Mouse (Mus musculus): Measurements from ENCODE around the gene Olfr1423.
"Not testable (repeated sequence)": the region's sequence is repeated elsewhere in the genome, so short reads cannot be mapped to it uniquely, and the experiment has no call there.

The Olfr1423 gene

DNA sequence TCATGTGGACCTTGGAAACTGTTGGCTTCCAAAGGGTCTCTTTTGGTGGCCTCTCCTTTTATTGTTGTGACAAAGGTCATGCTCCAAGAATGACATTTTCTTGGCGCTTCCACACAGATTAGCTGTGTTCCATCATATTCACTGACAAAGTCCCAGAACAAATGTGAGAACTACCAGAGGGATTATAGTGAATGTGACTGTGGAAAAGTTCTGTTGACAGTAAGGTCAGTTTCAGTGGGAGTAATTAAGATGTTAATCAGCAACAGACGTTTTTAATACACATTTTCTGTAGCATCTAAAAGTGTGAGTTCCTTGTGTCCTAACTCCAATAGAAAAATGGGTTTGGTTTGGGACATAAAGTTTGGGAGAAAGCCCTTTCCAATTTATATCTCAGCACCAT is at the start of gene Olfr1423:
Olfr1423 (minus strand) TSS at position 101 of the 400 bp plus-strand sequence.
- no peak for DNase-seq (ENCODE audit: low read depth, low spot score)

GRCm38 (mm10) chr19:12077631-12078030 is 36.5 kb upstream of the Olfr1423 start, which contains the start of gene Olfr1425:
Gene Olfr1425 (minus strand): TSS chr19:12077731.
- DNase-seq (ENCODE audit: low read depth, low spot score) = not testable (repeated sequence)

DNA sequence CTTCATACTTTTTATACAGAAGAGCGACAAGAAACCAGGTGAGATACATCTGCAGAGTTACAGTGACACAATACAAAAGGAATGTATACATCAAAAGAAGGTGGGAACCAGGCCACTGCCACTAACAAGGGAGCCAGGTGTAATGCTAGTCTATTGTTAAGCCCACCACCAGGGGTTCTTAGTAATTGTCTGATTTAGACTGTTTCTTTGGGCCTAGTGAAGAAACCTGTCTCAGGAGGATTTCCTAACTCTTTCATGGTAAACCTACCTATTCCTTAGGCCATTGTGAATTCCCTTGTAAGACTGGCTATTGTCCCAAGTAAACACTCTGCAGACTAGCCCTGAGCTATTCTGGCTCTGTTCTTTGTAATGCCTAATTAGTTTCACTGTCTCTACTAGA is 28.4 kb upstream of the Olfr1423 start:
- DNase-seq (ENCODE audit: low read depth, low spot score) = not testable (repeated sequence)

DNA sequence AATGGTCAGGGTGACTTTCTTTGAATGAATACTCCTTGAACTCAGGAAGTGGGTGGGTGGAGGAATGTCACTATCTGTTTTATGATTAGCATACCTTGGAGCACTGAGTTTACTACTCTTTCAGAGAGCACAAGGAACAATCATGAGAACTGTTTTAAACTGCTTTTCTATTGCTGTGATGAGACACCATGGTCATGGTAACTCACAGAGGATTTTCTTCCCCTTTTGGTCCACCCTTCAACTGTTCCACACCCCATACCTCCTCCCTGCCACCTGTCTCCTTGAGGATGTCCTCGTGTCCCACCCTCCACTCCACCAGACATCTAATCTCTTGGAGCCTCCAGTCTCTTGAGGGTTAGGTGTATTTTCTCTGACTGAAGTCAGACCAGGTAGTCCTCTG is 26.7 kb upstream of the Olfr1423 start:
- DNase-seq (ENCODE audit: low read depth, low spot score) = not testable (repeated sequence)

GRCm38 (mm10) chr19:12062582-12062981 is 21.5 kb upstream of the Olfr1423 start, which contains the start of gene Olfr1424:
Gene Olfr1424 (minus strand): TSS chr19:12062682.
- not testable (repeated sequence) for DNase-seq (ENCODE audit: low read depth, low spot score)

GRCm38 (mm10) chr19:12043163-12043562 is 2.0 kb upstream of the Olfr1423 start:
- DNase-seq (ENCODE audit: low read depth, low spot score) = no peak

DNA sequence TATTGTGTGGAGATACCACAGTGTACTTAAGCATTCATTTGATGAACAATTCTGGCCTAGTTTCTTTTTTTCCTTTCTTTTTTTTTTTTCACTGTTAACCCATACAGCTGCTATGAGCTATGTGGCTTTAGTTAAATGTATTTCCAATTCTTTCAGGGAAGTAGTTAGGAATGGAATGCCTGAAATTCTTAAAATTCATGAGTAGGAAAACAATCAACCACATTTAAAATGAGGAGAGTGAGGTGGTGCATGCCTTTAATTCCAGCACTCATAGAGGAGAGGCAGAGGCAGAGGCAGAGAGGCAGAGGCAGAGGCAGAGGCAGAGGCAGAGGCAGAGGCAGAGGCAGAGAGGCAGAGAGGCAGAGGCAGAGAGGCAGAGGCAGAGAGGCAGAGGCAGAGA is 3.4 kb downstream of the Olfr1423 start:
- DNase-seq (ENCODE audit: low read depth, low spot score) = no peak

DNA sequence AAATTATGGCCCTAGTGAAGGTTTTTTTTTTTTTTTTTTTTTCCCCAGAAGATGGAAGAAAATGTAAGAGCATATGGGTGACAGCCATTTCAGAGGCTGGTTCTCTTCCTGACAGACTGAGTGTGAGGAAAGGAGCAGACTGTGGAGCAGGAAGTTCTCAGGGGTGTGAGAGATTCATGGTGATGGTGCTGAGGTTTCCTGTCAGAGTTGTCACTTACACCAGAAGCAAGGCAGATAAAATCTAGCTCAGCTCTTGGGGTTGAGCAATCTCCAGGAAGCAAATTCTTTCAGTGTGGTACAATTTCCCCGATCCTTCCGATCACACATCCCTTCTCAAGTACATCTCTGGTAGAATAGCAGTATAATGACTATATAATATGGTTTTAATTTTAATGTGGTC is 14.5 kb downstream of the Olfr1423 start:
- no peak for DNase-seq (ENCODE audit: low read depth, low spot score)

GRCm38 (mm10) chr19:12025333-12025732 is 15.8 kb downstream of the Olfr1423 start:
- DNase-seq (ENCODE audit: low read depth, low spot score) = no peak

DNA sequence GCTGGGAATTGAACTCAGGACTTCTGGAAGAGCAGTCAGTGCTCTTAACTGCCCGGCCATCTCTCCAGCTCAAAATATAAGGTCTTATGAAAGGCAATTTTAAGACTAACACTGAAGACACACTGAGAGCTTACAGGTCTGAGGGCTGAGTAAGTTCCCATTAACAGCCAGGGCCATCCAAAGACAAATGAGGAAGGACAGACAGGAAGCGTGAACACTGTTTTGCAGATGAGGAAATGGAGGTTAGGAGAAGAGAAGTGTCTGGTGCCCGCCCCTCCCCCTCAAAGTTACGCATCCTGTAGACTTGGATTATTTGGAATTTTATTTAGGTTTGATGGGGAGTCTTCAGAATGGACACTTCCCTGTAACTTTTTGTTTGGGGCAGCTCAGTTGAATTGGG is 17.0 kb downstream of the Olfr1423 start:
- DNase-seq (ENCODE audit: low read depth, low spot score) = no peak

DNA sequence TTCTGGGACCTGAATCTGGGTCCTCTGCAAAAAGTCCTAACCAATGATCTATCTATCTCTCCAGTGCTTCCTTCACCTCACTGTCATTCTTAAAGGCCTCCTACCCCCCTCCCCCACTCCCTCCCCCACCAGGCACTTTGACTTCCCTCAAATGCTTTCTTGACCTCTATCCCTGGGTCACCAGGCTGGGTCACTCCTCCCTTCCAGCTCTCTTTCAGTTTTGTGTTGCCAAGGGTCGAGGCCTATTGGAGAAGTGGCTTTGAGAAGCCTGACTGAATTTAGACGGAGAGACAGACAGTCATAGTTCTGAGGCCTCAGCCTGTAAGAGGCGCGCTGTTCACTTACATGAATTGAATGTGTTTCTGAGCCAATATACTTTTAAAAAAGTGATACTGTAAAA is 24.9 kb downstream of the Olfr1423 start:
- DNase-seq (ENCODE audit: low read depth, low spot score) = no peak

GRCm38 (mm10) chr19:12015708-12016107 is 25.4 kb downstream of the Olfr1423 start:
- DNase-seq (ENCODE audit: low read depth, low spot score) = no peak

DNA sequence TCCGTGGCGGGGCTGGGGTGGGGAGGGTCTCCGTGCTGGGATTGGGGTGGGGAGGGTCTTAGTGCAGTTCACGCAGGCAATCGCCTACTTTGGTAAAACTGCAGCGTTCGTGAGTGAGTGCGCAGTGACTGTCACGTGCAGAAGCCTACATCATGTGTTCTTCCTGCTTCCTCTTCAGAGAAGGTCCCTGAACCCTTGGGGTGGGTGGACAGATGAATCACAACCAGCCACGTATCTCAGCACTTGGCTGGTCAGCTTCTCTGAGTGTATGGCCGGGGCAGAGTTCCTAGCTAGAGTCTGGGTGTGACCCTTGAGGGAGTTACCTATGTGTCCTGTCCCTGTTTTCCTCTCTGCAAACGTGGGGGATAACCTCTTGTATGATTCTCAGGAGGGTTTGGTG is 27.9 kb downstream of the Olfr1423 start:
- DNase-seq (ENCODE audit: low read depth, low spot score) = no peak

- DNase-seq (ENCODE audit: low read depth, low spot score) = no peak
Measured at GRCm38 (mm10) chr19:12012615-12013014, 28.5 kb downstream of the Olfr1423 start.

GRCm38 (mm10) chr19:12011560-12012556 is 29.3 kb downstream of the Olfr1423 start:
- DNase-seq (ENCODE audit: low read depth, low spot score) = peak; percentile 83

DNA sequence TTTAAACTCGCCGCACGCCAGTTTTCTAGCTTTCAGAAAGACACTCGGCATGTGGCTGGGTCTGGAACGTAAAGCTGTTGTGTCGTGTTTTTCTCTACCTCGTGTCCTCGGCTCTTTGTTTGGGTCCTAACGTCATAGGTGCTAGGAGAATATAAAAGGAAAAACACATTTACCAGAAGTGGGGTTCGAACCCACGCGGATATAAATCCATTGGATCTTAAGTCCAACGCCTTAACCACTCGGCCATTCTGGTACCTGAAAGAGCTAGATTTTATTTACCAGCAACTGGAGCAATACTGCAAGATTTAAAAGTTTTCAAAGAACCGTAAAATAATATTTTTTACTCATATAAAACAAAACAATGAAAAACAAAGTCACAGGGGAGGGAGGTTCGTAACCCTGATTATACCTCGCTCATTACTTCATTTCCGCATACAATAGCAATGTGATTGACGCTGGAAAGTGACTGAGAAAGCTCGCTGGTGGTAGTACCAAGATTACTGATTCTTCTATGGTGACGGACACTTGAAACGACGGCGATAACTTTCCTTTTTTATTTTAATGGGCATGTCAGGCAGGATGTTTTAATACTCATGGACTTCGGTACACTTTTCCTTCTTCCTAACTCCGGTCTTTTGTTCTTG is 30.1 kb downstream of the Olfr1423 start:
- peak; percentile 77 for DNase-seq (ENCODE audit: low read depth, low spot score)

DNA sequence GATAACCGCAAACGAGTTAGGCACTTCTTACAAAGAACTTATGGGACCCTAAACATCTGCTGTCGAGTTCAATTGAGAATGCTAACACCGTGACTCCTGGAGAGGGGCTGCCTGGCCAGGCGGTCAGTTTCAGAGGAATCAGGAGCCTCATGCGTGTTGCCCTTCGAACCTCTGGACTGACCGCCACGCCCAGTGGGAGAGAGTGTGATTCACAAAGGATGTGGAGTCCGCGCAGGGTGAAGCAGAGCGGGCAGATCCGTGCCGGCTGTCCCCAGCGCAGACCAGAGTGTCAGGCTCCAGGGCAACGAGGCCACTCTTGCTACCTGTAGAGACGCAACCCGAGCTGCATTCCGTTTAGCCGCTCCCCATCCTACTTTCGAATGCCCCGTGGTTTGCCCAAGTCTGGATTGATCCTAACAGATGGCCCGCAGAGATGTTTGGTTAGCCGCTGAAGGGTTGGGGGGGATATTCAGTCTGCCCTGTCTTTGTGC is 30.8 kb downstream of the Olfr1423 start:
- no peak for DNase-seq (ENCODE audit: low read depth, low spot score)

- DNase-seq (ENCODE audit: low read depth, low spot score) = peak; percentile 50
Measured at GRCm38 (mm10) chr19:12009501-12010280, 31.4 kb downstream of the Olfr1423 start.

DNA sequence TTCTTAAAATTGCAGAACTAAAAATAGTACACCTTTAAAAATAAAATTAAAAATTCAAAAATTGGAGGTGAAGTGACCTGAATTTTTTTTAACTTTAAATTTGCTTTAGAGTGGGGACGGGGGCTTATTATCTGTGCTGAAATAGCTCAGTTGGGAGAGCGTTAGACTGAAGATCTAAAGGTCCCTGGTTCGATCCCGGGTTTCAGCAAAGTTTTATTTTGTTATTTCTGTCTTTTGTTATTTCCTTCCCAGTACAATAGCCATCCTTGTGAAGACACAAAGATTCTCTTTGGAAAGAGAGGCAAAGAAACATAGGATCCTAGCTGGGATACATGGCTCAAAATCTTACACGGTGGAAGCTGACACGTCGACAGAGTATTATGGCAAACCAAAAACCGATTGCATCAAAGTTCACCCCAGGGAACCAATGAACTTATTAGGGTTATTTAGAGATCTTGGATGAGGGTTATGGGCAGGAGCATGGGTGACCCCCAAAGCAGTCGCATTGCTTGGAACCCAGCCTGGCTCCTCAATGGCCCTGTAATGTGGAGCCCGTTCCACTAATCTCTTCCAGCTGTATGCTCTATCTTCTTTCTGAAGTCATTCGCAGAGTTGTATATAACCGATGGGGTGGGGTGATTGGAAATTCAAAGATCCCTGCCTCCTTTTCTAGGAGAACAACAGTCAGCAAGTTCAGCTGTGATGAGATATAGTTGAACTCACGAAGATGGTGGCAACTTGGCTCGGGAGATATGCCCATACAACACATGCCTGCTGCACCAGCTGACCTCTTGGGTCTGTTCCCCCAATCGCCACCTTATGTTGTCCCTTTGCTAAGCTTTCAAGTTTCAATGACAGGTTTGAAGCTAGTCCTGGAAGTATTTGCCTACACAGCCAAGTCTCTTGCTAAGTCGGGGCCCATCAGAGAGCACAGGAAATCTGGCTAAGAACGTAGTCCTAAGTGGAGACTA is 32.4 kb downstream of the Olfr1423 start:
- no peak for DNase-seq (ENCODE audit: low read depth, low spot score)
